Mouse (Mus musculus) regulatory T cell (primary cell): ENCODE measurements around the gene Gm11492.

Experiments used
- in situ Hi-C: fragments of 300-600 bp; cut with MboI, MseI; formaldehyde crosslinking; loops from one replicate; pipeline ENCODE4 v1.15.1; 2025; ENCODE audit warnings: high pct_unique_total_duplicates

Gm11492 gene

GRCm38 (mm10) chr11:87599395-87600089, 33.1 kb downstream of the Gm11492 start:
- in situ Hi-C loops = loop anchor here (5.0 kb wide), 1 partner anchor 108 kb away; no protein-coding TSS in a partner anchor

DNA sequence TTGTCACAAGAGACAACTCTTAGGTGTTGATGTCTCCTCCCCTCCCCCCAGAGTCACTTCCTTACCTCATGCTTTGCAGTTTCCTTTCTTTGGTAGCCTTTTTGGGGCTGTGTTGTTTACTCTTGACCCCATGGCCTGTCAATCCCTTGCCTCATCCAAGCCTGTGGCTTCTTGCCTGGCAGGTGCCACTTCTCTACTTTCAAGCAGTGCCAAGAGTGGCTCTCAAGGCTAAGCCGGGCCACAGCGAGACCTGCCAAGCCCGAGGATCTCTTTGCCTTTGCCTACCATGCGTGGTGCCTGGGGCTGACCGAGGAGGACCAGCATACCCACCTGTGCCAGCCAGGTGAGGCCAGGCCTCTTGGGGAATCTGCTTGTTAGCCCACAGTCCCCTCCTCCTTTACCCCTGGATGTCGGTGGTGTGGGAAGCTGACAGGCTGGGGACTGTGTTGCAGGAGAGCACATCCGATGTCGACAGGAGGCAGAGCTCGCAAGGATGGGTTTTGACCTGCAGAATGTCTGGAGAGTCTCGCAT, 33.9 kb downstream of the Gm11492 start:
- in situ Hi-C loops = loop anchor here (5.0 kb wide), 1 partner anchor 107 kb away; no protein-coding TSS in a partner anchor

GRCm38 (mm10) chr11:87602234-87602633, 35.8 kb downstream of the Gm11492 start:
- in situ Hi-C loops = loop anchor here (5.0 kb wide), 1 partner anchor 105 kb away; no protein-coding TSS in a partner anchor

DNA sequence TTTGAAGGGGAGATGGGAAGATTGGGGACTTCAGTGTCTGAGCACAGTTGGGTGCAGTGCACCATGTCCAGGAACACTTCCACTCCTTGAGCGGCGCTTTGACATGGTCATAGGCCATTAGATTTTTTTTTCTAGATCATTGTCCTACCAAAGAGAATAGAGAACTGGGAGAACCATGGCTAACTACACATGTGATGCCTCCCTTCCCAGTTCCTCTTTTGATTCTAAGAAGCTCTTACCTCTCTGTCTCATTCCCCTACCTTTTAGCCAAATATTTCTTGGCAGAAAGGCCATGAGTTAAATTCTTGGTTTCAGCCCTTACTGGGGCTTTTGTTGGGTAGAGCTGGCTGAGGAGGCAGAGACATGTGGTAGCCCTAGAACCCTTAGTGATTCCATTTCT, 37.1 kb downstream of the Gm11492 start:
- in situ Hi-C loops = loop anchor here (5.0 kb wide), 1 partner anchor 104 kb away; no protein-coding TSS in a partner anchor

- in situ Hi-C loops = no loop called here
These were observed 42.8 kb downstream of the Gm11492 start for GRCm38 (mm10) chr11:87609264-87609663.

- in situ Hi-C loops = no loop called here
These were observed 45.1 kb downstream of the Gm11492 start for GRCm38 (mm10) chr11:87611547-87611946.

DNA sequence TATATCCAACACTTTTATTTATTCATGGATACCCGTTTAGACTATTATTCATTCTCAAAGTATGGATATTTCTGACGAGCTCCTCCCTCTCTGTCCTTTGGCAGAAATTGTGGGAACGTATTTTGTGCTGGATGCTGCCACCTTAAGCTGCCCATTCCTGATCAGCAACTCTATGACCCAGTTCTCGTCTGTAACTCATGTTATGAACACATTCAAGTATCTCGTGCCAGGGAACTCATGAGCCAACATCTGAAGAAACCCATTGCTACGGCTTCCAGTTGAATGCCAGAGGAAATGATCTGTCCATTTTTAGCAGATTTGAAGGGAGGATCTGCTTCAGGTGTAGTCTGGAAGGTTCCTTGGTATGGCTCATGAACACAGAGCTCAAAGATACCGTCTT, 47.5 kb downstream of the Gm11492 start:
- in situ Hi-C loops = no loop called here

DNA sequence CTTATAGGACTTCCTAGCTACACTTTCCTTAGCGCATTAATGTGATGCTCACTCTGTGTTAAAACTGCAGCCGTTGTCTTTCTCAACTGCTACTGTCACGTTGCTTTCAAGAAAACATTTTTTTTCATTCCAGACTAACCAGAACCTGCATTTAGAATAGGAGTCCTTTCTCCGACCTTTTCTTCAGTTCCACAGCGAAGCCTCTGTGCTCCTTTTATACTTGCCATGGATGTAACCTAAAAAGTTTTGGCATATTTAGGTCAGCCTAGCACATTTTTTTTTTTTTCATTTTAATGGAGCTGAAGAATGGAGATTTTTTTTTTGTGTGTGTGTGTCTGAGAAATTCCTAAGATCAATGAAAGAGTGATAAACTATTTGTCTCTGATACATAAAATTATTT, 49.1 kb downstream of the Gm11492 start:
- in situ Hi-C loops = no loop called here

DNA sequence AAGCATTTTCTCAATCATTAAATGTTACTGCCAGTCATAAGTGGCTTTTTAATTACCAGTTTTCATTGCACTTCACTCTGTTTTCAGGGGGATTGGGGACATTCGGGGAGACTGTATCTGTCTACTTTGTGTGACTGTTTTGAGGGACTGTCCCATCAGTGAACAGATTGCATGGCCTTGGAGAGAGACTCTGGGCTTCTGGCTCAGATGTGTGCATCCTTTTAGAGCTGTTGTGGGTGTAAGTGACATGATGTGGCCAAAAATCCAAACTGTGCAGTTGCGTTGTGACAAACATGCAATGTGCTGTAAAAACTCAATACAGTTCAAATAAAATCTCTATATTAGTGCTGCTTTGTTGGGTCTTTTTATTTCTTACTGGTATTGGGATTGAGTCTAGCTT, 49.5 kb downstream of the Gm11492 start:
- in situ Hi-C loops = no loop called here

DNA sequence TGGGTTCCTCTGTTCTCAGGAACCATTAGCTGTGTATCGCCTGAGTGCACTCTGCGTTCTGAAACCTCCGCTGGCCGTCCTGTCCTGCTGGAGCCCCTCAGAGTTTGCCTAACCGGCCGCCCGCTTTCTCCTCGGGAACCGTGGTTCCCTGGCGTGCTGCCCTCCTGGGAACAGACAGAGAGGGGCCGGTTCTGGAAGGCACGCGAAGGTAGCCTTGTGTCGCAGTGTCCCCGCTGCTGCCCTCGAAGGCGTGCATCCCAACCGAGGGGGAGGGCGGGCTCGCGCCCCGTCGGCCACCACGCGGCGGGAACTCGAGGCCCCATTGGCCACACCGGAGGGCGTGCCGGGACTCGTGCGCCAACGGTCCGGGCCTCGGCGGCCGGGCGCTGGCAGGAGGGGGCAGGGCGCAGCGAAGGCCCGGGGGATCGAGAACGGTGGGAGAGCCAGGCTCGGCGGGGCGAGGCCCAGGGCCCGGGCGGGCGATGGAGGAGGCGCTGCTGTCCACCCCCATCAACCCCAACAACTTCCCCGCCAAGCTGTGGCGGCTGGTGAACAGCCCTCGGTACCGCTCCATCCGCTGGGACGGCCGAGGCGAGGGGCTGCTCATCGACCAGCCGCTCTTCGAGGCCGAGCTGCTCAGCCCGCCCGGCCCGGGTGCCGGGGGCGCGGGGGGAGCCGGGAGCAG, 50.5 kb downstream of the Gm11492 start, which contains the start of gene Hsf5:
Gene Hsf5 (plus strand): TSS at position 375 of the 685 bp plus-strand sequence.
- in situ Hi-C loops = no loop called here

GRCm38 (mm10) chr11:87617606-87618005, 51.2 kb downstream of the Gm11492 start:
- in situ Hi-C loops = no loop called here
